Mouse (Mus musculus): Measurements from ENCODE around the gene Cdc14a. TPM values are rescaled to one million over a fixed set of nuclear protein-coding genes. Genes with fewer than 3 reads are reported as not detected.

Gene Cdc14a
- polyA plus RNA-seq, 1 experiment from 2014 or later: 8.7 TPM

GRCm38 (mm10) chr3:116440066-116440997 is 16.5 kb upstream of the Cdc14a start:
- no peak for ATAC-seq (ENCODE audit: insufficient read depth, low FRiP score)
- Histone ChIP-seq H3K4me3 (replicated peaks; ENCODE audit: low read length) (no peak overlapping the region), H3K4me1 (ENCODE audit: control insufficient read depth, insufficient read depth, low read length) (no peaks in the 10 kb centered on the region), H3K4me2 (ENCODE audit: low read depth, low read length) (no peak overlapping the region), H3K36me3 (ENCODE audit: control insufficient read depth, insufficient read depth, low read length) (no peaks in the 10 kb centered on the region), H3K27ac (ENCODE audit: low read length) (no peak overlapping the region), H3K9ac (ENCODE audit: low read length) (no peak overlapping the region), H3K9me3 (replicated peaks; ENCODE audit: control insufficient read depth, low read length) (no peaks in the 10 kb centered on the region), H3K27me3 (ENCODE audit: control insufficient read depth, insufficient read depth, low read length) (no peaks in the 10 kb centered on the region)
- WGBS: 60% methylated on average over 8 of the region's 8 CpGs

DNA sequence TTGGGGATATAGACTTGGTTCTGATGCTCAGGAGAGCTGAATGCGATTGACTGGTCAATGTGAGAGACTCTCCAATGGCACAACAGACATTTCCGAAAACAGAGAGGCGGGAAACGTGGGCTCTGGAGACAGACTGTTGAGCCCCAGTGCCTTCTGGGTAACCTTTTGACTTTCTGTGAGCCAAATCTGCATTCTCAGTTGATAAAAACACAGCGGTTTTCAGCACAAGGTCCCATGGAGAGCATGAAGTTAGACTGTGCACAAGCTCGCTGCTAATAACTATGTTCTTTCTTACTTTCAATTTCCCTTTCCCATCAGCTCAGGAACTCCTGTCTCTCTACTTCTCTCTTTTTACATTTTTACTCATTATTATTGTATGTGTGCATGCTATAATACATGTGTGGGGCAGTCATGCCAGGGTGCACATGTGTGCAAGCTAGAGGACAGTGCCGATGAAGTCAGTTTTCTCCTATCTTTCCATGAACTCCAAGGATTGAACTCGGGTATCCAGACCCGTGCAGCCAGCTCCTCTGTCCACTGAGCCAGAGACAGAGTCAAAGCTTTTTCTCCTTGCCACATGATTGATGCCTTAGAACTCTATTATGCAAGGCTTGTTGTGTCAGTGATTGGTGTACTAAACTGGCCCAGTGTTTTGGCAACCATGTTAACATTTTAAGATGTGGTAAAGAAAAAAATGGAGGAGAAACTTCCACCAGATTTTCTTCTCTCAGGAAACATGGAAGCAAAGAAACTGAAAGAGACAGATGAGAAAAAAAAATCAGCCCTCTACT is 13.2 kb upstream of the Cdc14a start:
- H3K27ac ChIP-seq (ENCODE audit: low read length): no peak overlapping the region
- no peak overlapping the region for H3K9ac ChIP-seq (ENCODE audit: low read length)
- no peaks in the 10 kb centered on the region for H3K9me3 ChIP-seq (replicated peaks; ENCODE audit: control insufficient read depth, low read length)
- no peaks in the 10 kb centered on the region for H3K27me3 ChIP-seq (ENCODE audit: control insufficient read depth, insufficient read depth, low read length)
- no peak overlapping the region for H3K4me3 ChIP-seq (replicated peaks; ENCODE audit: low read length)
- WGBS: 72% methylated on average over 9 of the region's 9 CpGs
- H3K4me2 ChIP-seq (ENCODE audit: low read depth, low read length): no peak overlapping the region
- no peak for ATAC-seq (ENCODE audit: insufficient read depth, low FRiP score)
- H3K4me1 ChIP-seq (ENCODE audit: control insufficient read depth, insufficient read depth, low read length): no peaks in the 10 kb centered on the region
- H3K36me3 ChIP-seq (ENCODE audit: control insufficient read depth, insufficient read depth, low read length): no peaks in the 10 kb centered on the region

DNA sequence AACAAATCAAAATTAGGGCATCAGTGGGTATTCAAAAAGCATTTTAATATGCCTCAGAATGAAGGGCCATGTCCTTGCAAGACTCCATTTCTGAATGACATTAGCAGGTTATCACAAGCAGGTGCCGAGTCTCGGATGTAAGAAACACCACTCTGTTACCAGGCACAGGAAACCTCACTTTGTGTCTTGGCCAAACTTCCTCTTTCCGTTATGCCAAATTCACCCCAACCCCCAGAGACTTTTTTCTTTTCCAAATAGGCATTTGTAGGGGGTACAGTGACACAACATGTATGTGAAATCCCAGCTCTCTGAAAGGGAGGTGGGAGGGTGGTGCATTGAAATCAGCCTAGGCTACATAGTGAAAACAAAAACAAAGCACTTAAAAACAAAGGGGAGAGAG is 12.3 kb upstream of the Cdc14a start:
- no peaks in the 10 kb centered on the region for H3K4me1 ChIP-seq (ENCODE audit: control insufficient read depth, insufficient read depth, low read length)
- no peak overlapping the region for H3K9ac ChIP-seq (ENCODE audit: low read length)
- H3K9me3 ChIP-seq (replicated peaks; ENCODE audit: control insufficient read depth, low read length): no peaks in the 10 kb centered on the region
- no peaks in the 10 kb centered on the region for H3K36me3 ChIP-seq (ENCODE audit: control insufficient read depth, insufficient read depth, low read length)
- no peak for ATAC-seq (ENCODE audit: insufficient read depth, low FRiP score)
- no peak overlapping the region for H3K27ac ChIP-seq (ENCODE audit: low read length)
- H3K27me3 ChIP-seq (ENCODE audit: control insufficient read depth, insufficient read depth, low read length): no peaks in the 10 kb centered on the region
- H3K4me2 ChIP-seq (ENCODE audit: low read depth, low read length): no peak overlapping the region
- 74% methylated on average over 3 of the region's 3 CpGs for WGBS
- H3K4me3 ChIP-seq (replicated peaks; ENCODE audit: low read length): no peak overlapping the region

- Histone ChIP-seq H3K4me2 (ENCODE audit: low read depth, low read length) (no peak overlapping the region), H3K9ac (ENCODE audit: low read length) (no peak overlapping the region), H3K4me3 (replicated peaks; ENCODE audit: low read length) (no peak overlapping the region), H3K27ac (ENCODE audit: low read length) (no peak overlapping the region), H3K36me3 (ENCODE audit: control insufficient read depth, insufficient read depth, low read length) (no peaks in the 10 kb centered on the region), H3K27me3 (ENCODE audit: control insufficient read depth, insufficient read depth, low read length) (no peaks in the 10 kb centered on the region), H3K9me3 (replicated peaks; ENCODE audit: control insufficient read depth, low read length) (no peaks in the 10 kb centered on the region), H3K4me1 (ENCODE audit: control insufficient read depth, insufficient read depth, low read length) (no peaks in the 10 kb centered on the region)
- ATAC-seq (ENCODE audit: insufficient read depth, low FRiP score): no peak
- 72% methylated on average over 2 of the region's 3 CpGs for WGBS
Observed at GRCm38 (mm10) chr3:116434757-116435156, 10.9 kb upstream of the Cdc14a start.

- 92% methylated on average over 6 of the region's 6 CpGs for WGBS
- H3K4me2 ChIP-seq (ENCODE audit: low read depth, low read length): no peak overlapping the region
- H3K9ac ChIP-seq (ENCODE audit: low read length): no peak overlapping the region
Observed at GRCm38 (mm10) chr3:116425901-116426300, 2.1 kb upstream of the Cdc14a start.

DNA sequence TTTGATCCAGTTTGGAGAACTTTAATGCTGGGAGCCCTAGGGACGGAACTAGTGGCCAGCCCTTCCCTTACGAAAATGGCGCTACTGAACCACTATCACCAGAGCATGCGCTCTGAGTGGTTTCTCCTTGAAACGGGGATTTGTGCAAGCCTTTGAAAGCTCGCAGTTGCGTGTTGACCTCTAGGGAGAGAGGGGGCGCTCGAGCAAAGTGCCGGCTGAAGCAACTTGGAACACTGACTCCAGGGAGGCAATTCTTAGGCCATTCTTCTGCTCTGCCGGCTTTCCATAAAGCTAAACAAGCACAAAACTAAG is 1.1 kb upstream of the Cdc14a start:
- Histone ChIP-seq H3K4me1 (ENCODE audit: control insufficient read depth, insufficient read depth, low read length) (peaks cover 18% of the 10 kb centered on the region), H3K27me3 (ENCODE audit: control insufficient read depth, insufficient read depth, low read length) (no peaks in the 10 kb centered on the region), H3K27ac (ENCODE audit: low read length) (peak overlapping the region; percentile 97), H3K4me2 (ENCODE audit: low read depth, low read length) (peak overlapping the region; percentile 92), H3K9me3 (replicated peaks; ENCODE audit: control insufficient read depth, low read length) (no peaks in the 10 kb centered on the region), H3K36me3 (ENCODE audit: control insufficient read depth, insufficient read depth, low read length) (no peaks in the 10 kb centered on the region), H3K9ac (ENCODE audit: low read length) (peak overlapping the region; percentile 90), H3K4me3 (replicated peaks; ENCODE audit: low read length) (peak overlapping the region; percentile 99)
- ATAC-seq (ENCODE audit: insufficient read depth, low FRiP score): peak; percentile 68; the same call in 1 of the 2 replicates
- 0% methylated on average over 11 of the region's 11 CpGs for WGBS

More at GRCm38 (mm10) chr3:116425901-116426300, 2.1 kb upstream of the Cdc14a start:
- no peak for ATAC-seq (ENCODE audit: insufficient read depth, low FRiP score)
- Histone ChIP-seq H3K4me3 (replicated peaks; ENCODE audit: low read length) (no peak overlapping the region), H3K36me3 (ENCODE audit: control insufficient read depth, insufficient read depth, low read length) (no peaks in the 10 kb centered on the region), H3K27ac (ENCODE audit: low read length) (no peak overlapping the region), H3K27me3 (ENCODE audit: control insufficient read depth, insufficient read depth, low read length) (no peaks in the 10 kb centered on the region), H3K9me3 (replicated peaks; ENCODE audit: control insufficient read depth, low read length) (no peaks in the 10 kb centered on the region), H3K4me1 (ENCODE audit: control insufficient read depth, insufficient read depth, low read length) (peaks cover 17% of the 10 kb centered on the region)

- peaks cover 18% of the 10 kb centered on the region for H3K4me1 ChIP-seq (ENCODE audit: control insufficient read depth, insufficient read depth, low read length)
- peak overlapping the region; percentile 92 for H3K4me2 ChIP-seq (ENCODE audit: low read depth, low read length)
- peak overlapping the region; percentile 90 for H3K9ac ChIP-seq (ENCODE audit: low read length)
- H3K27ac ChIP-seq (ENCODE audit: low read length): peak overlapping the region; percentile 97
- no peaks in the 10 kb centered on the region for H3K27me3 ChIP-seq (ENCODE audit: control insufficient read depth, insufficient read depth, low read length)
- no peaks in the 10 kb centered on the region for H3K9me3 ChIP-seq (replicated peaks; ENCODE audit: control insufficient read depth, low read length)
- peak overlapping the region; percentile 99 for H3K4me3 ChIP-seq (replicated peaks; ENCODE audit: low read length)
- H3K36me3 ChIP-seq (ENCODE audit: control insufficient read depth, insufficient read depth, low read length): no peaks in the 10 kb centered on the region
- 0 out of 2 replicates have a peak, but pooled peaks have one; percentile 12 for ATAC-seq (ENCODE audit: insufficient read depth, low FRiP score)
- WGBS: under 1% methylated on average over 32 of the region's 32 CpGs
Observed at GRCm38 (mm10) chr3:116424160-116424972, 534 bp upstream of the Cdc14a start.

DNA sequence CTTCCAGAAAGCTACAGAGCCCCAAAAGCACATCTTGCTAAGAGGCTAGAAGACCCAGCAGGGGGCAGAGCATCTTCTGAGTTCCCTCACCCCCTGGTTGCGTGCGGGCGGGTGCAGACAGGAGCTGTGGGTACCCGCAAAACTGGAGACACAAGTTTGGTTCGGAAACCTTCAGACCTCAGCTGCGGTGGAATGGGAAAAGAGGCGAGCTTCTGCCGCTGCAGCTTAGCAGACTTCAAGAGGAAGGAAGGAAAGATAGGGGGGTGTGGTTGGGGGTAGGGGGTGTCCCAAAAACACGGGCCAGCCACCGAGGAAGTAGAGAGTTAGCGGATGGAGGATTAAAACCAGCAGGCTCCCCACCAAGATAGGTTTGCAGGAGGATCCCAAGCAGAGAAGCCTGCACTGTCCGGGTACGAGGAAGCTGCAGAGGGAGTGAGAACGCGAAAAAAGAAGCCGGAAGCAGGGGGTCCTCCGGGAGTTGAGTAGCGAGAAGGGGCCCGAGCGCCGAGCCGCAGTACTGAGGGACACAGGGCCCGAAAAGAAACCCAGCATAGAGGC is 958 bp downstream of the Cdc14a start:
- WGBS: under 1% methylated on average over 23 of the region's 23 CpGs
- H3K4me3 ChIP-seq (replicated peaks; ENCODE audit: low read length): peak overlapping the region; percentile 99
- no peaks in the 10 kb centered on the region for H3K27me3 ChIP-seq (ENCODE audit: control insufficient read depth, insufficient read depth, low read length)
- H3K27ac ChIP-seq (ENCODE audit: low read length): peak overlapping the region; percentile 97
- peaks cover 18% of the 10 kb centered on the region for H3K4me1 ChIP-seq (ENCODE audit: control insufficient read depth, insufficient read depth, low read length)
- no peak for ATAC-seq (ENCODE audit: insufficient read depth, low FRiP score)
- H3K9ac ChIP-seq (ENCODE audit: low read length): peak overlapping the region; percentile 90
- H3K9me3 ChIP-seq (replicated peaks; ENCODE audit: control insufficient read depth, low read length): no peaks in the 10 kb centered on the region
- no peaks in the 10 kb centered on the region for H3K36me3 ChIP-seq (ENCODE audit: control insufficient read depth, insufficient read depth, low read length)
- peak overlapping the region; percentile 92 for H3K4me2 ChIP-seq (ENCODE audit: low read depth, low read length)
